In genomic region chr1:192770495-192771331, GRCm38 (mm10) we compare ENCODE assay signal across 8 mouse cellular contexts. TPM values are rescaled to one million over a fixed set of nuclear protein-coding genes. Genes with fewer than 3 reads are reported as not detected.
DNase-seq lines count a peak whose midpoint lies in the region; ATAC-seq and TF ChIP-seq lines count a peak whose summit lies in the region.

TSS of gene Hhat (minus strand) at chr1:192771223.

- peak; percentile 80; the same call in 1 of the 2 replicates for TF ChIP-seq POLR2A in bone marrow, adult 2 months (IDR thresholded peaks at IDR 0.05; ENCODE audit: borderline replicate concordance, control insufficient read depth, low read depth, low read length)
- peak; percentile 76 for TF ChIP-seq POLR2A in myocyte (IDR thresholded peaks at IDR 0.05; ENCODE audit: insufficient read length, low read depth)

- H3K4me3 ChIP-seq in C2C12 (ENCODE audit: insufficient read depth, poor library complexity, severe bottlenecking) (peak within 1 kb of the TSS; percentile 11), myocyte (peak within 1 kb of the TSS; percentile 31)
- H3K4me3 ChIP-seq in bone marrow, adult 2 months (replicated peaks; ENCODE audit: control insufficient read depth, low read depth, low read length) = peak within 1 kb of the TSS; percentile 78
- peak within 1 kb of the TSS; percentile 71 for H3K4me3 ChIP-seq in heart, embryonic 15.5 days
- H3K4me3 ChIP-seq in kidney, postnatal 0 days (replicated peaks; ENCODE audit: low read depth, low read length) = peak within 1 kb of the TSS; percentile 57
- peak within 1 kb of the TSS; percentile 68 for H3K4me3 ChIP-seq in liver, embryonic 13.5 days (replicated peaks)

- 0 out of 2 replicates have a peak, but pooled peaks have one; percentile 39 for ATAC-seq in erythroid progenitor cell, adult 5-6 weeks (replicated peaks; ENCODE audit: low FRiP score, poor library complexity, severe bottlenecking)
- peak; percentile 68 for ATAC-seq in heart, embryonic 15.5 days (replicated peaks; ENCODE audit: insufficient number of reproducible peaks, insufficient read depth, low FRiP score, low read depth)
- ATAC-seq in kidney, postnatal 0 days (replicated peaks; ENCODE audit: low FRiP score, low read depth) = peak; percentile 79
- peak; percentile 72 for ATAC-seq in liver, embryonic 13.5 days (ENCODE audit: low read depth)

- H3K27ac ChIP-seq in bone marrow, adult 2 months (ENCODE audit: control insufficient read depth, insufficient read depth, low read depth, low read length, poor library complexity) = peak within 1 kb of the TSS; percentile 86
- peak within 1 kb of the TSS; percentile 91 for H3K27ac ChIP-seq in heart, embryonic 15.5 days
- H3K27ac ChIP-seq in kidney, postnatal 0 days = peak within 1 kb of the TSS; percentile 95
- peak within 1 kb of the TSS; percentile 77 for H3K27ac ChIP-seq in liver, embryonic 13.5 days

- peak; percentile 75 for DNase-seq in kidney, postnatal 0 days (ENCODE audit: low spot score)
- DNase-seq in liver, embryonic 13.5 days = peak; percentile 21
- peak; percentile 73 for DNase-seq in splenic B cell, adult 2 months (ENCODE audit: low read depth, low spot score)

- H3K27me3 ChIP-seq in C2C12 (ENCODE audit: control insufficient read depth, insufficient read depth, insufficient read length) (no peaks in the 10 kb centered on the region), myocyte (ENCODE audit: control insufficient read depth, insufficient read depth, insufficient read length) (no peaks in the 10 kb centered on the region)
- H3K27me3 ChIP-seq in heart, embryonic 15.5 days = no peaks in the 10 kb centered on the region
- no peaks in the 10 kb centered on the region for H3K27me3 ChIP-seq in kidney, postnatal 0 days (ENCODE audit: insufficient read depth, low read length)
- no peaks in the 10 kb centered on the region; the same call in 1 of the 2 replicates for H3K27me3 ChIP-seq in liver, embryonic 13.5 days
- no peaks in the 10 kb centered on the region for H3K27me3 ChIP-seq in splenic B cell, adult 2 months (ENCODE audit: control insufficient read depth, insufficient read depth, low read length, poor library complexity, severe bottlenecking)

- H3K79me2 ChIP-seq in C2C12 (ENCODE audit: control insufficient read depth, insufficient read depth) = no peaks in the 10 kb centered on the region
- no peaks in the 10 kb centered on the region for H3K79me2 ChIP-seq in myocyte (ENCODE audit: control insufficient read depth, insufficient read depth)

- no peaks in the 10 kb centered on the region for H3K36me3 ChIP-seq in C2C12 (ENCODE audit: control insufficient read depth, insufficient read depth)
- no peaks in the 10 kb centered on the region for H3K36me3 ChIP-seq in heart, embryonic 15.5 days
- H3K36me3 ChIP-seq in kidney, postnatal 0 days (ENCODE audit: insufficient read depth, low read length) = no peaks in the 10 kb centered on the region
- no peaks in the 10 kb centered on the region for H3K36me3 ChIP-seq in liver, embryonic 13.5 days
- H3K36me3 ChIP-seq in myocyte (ENCODE audit: control insufficient read depth, insufficient read depth) = no peaks in the 10 kb centered on the region
- no peaks in the 10 kb centered on the region for H3K36me3 ChIP-seq in splenic B cell, adult 2 months (ENCODE audit: control insufficient read depth, insufficient read depth, low read length, poor library complexity, severe bottlenecking)

- TF ChIP-seq CTCF in C2C12 (IDR thresholded peaks at IDR 0.05; ENCODE audit: control insufficient read depth, insufficient read depth, insufficient read length) = no peak
- no peak for TF ChIP-seq CTCF in bone marrow, adult 2 months (IDR thresholded peaks at IDR 0.05; ENCODE audit: control insufficient read depth, insufficient read depth, low read length)
- no peak; the same call in 1 of the 2 replicates for TF ChIP-seq CTCF in kidney, postnatal 0 days (IDR thresholded peaks at IDR 0.05; ENCODE audit: low read depth)

- peak within 1 kb of the TSS; percentile 94 for H3K4me2 ChIP-seq in heart, embryonic 15.5 days
- H3K4me2 ChIP-seq in kidney, postnatal 0 days (ENCODE audit: low read length) = peak within 1 kb of the TSS; percentile 88
- H3K4me2 ChIP-seq in liver, embryonic 13.5 days = peak within 1 kb of the TSS; percentile 88
- peak within 1 kb of the TSS; percentile 77 for H3K4me2 ChIP-seq in myocyte (ENCODE audit: low read depth)

- under 1% methylated on average over 70 of the region's 70 CpGs for WGBS in bone marrow, adult 2 months
- under 1% methylated on average over 69 of the region's 70 CpGs for WGBS in heart, embryonic 15.5 days
- under 1% methylated on average over 64 of the region's 70 CpGs for WGBS in kidney, postnatal 0 days
- WGBS in liver, embryonic 13.5 days (ENCODE audit: insufficient replicate concordance) = 1% methylated on average over 70 of the region's 70 CpGs

- peak within 1 kb of the TSS; percentile 94 for H3K9ac ChIP-seq in heart, embryonic 15.5 days
- H3K9ac ChIP-seq in kidney, postnatal 0 days (ENCODE audit: low read depth, low read length) = peak within 1 kb of the TSS; percentile 89
- H3K9ac ChIP-seq in liver, embryonic 13.5 days = peak within 1 kb of the TSS; percentile 79

- no peaks in the 10 kb centered on the region for H3K79me3 ChIP-seq in C2C12 (ENCODE audit: low read depth)

- H3ac ChIP-seq in C2C12 (ENCODE audit: control insufficient read depth, insufficient read length, low read depth) = peak within 1 kb of the TSS; percentile 60
- H3ac ChIP-seq in myocyte (ENCODE audit: control insufficient read depth, insufficient read length) = peak within 1 kb of the TSS; percentile 60

- no peaks in the 10 kb centered on the region for H3K9me3 ChIP-seq in heart, embryonic 15.5 days (replicated peaks)
- no peaks in the 10 kb centered on the region for H3K9me3 ChIP-seq in kidney, postnatal 0 days (replicated peaks; ENCODE audit: low read length)
- no peaks in the 10 kb centered on the region for H3K9me3 ChIP-seq in liver, embryonic 13.5 days (replicated peaks)

- no peaks in the 10 kb centered on the region for H3K4me1 ChIP-seq in bone marrow, adult 2 months (ENCODE audit: control insufficient read depth, insufficient read depth, low read length)
- peaks cover 12% of the 10 kb centered on the region for H3K4me1 ChIP-seq in heart, embryonic 15.5 days (replicated peaks)
- H3K4me1 ChIP-seq in kidney, postnatal 0 days (replicated peaks; ENCODE audit: insufficient read depth, low read length) = peaks cover 4% of the 10 kb centered on the region; the same call in 1 of the 2 replicates
- 0 out of 2 replicates have a peak, but pooled peaks cover 3% of the 10 kb centered on the region for H3K4me1 ChIP-seq in liver, embryonic 13.5 days (replicated peaks)

TF ChIP-seq in C2C12, 6 proteins besides CTCF, POLR2A, EP300 and RAD21:
- no peak for TF ChIP-seq MYOG (IDR thresholded peaks at IDR 0.05; ENCODE audit: control insufficient read depth, extremely low read depth, insufficient read length)
- TF ChIP-seq MAX (IDR thresholded peaks at IDR 0.05) = no peak
- no peak for TF ChIP-seq FOSL1 (IDR thresholded peaks at IDR 0.05; ENCODE audit: insufficient read depth, low read length, poor library complexity, severe bottlenecking)
- TF ChIP-seq MYOD1 (IDR thresholded peaks at IDR 0.05; ENCODE audit: control insufficient read depth, insufficient read length, low read depth) = no peak
- no peak for TF ChIP-seq USF1 (IDR thresholded peaks at IDR 0.05; ENCODE audit: low read depth)
- no peak for TF ChIP-seq CEBPB (IDR thresholded peaks at IDR 0.05; ENCODE audit: low read depth)

TF ChIP-seq in myocyte, 11 proteins besides CTCF, POLR2A, EP300 and RAD21:
- TF ChIP-seq E2F4 (IDR thresholded peaks at IDR 0.05; ENCODE audit: insufficient read depth) (no peak), POLR2AphosphoS2 (IDR thresholded peaks at IDR 0.05; ENCODE audit: insufficient read length, low read depth) (peak; percentile 82), TCF12 (IDR thresholded peaks at IDR 0.05; ENCODE audit: insufficient read depth, poor library complexity, severe bottlenecking) (no peak)

RNA-seq across cellular contexts. Expression of gene Hhat, which starts in this region (rescaled TPM):
- polyA plus RNA-seq in C2C12 (2012; fragmentation: generic; extraction: Trizol) (3.9 TPM), myocyte (2012; fragmentation: generic; extraction: Trizol) (4.4 TPM)
- 0.43 and 1.4 TPM in 2 replicates for polyA plus RNA-seq in bone marrow, adult 2 months (2011; ENCODE audit: insufficient read depth, insufficient read length, low replicate concordance, missing spikeins)
- not detected in 2 replicates for total RNA-seq in erythroid progenitor cell, adult 5-6 weeks (2015; ENCODE audit: low replicate concordance)
- total RNA-seq in erythroid progenitor cell, adult 5-6 weeks (2017; ENCODE audit: low replicate concordance) = 0.51 TPM in 1 of 2 replicates, not detected in the other
- polyA plus RNA-seq in heart, embryonic 15.5 days (2015; fragmentation: Nextera tagmentation; extraction: Ambion mirVana) = 5.5 and 6.8 TPM in 2 replicates
- polyA plus RNA-seq in kidney, postnatal 0 days (2015; fragmentation: Nextera tagmentation; extraction: Ambion mirVana) = 11.9 and 13.5 TPM in 2 replicates
- polyA plus RNA-seq in liver, embryonic 13.5 days (2015; fragmentation: Nextera tagmentation; extraction: Ambion mirVana) = 1.5 and 1.8 TPM in 2 replicates

Comparison
In these comparisons a context has a peak if more than half of its experiments do, and no peak if none do; other contexts are left out.
1. Peak in every context shown above with its lines: DNase-seq, ATAC-seq, H3K4me3 ChIP-seq and H3K27ac ChIP-seq.
2. Peak in ATAC-seq in erythroid progenitor cell, adult 5-6 weeks; RNA of the gene not detected or under 1 TPM.
3. H3K4me3 ChIP-seq: peak in every context shown above with its lines; median percentile 78 in bone marrow, adult 2 months; 71 in heart, embryonic 15.5 days; 68 in liver, embryonic 13.5 days; 57 in kidney, postnatal 0 days; 31 in myocyte; 11 in C2C12.
4. DNase-seq: peak in every context shown above with its lines; median percentile 75 in kidney, postnatal 0 days; 73 in splenic B cell, adult 2 months; 21 in liver, embryonic 13.5 days.